Mouse (Mus musculus): ENCODE results near the gene Ugt3a2. TPM values are rescaled to one million over a fixed set of nuclear protein-coding genes. Genes with fewer than 3 reads are reported as not detected.

The Ugt3a2 gene
- polyA plus RNA-seq (2012; ENCODE audit: insufficient read depth, insufficient read length, low replicate concordance, missing spikeins): not detected in 2 replicates

- TF ChIP-seq CTCF (IDR thresholded peaks at IDR 0.05; ENCODE audit: insufficient read depth, low read depth, low read length) (no peak), POLR2A (IDR thresholded peaks at IDR 0.05; ENCODE audit: insufficient read depth, low read depth, low read length) (no peak)
Observed at GRCm38 (mm10) chr15:9335341-9335740, at the start of gene Ugt3a2. TSS of gene Ugt3a2 (plus strand) at chr15:9335550.

DNA sequence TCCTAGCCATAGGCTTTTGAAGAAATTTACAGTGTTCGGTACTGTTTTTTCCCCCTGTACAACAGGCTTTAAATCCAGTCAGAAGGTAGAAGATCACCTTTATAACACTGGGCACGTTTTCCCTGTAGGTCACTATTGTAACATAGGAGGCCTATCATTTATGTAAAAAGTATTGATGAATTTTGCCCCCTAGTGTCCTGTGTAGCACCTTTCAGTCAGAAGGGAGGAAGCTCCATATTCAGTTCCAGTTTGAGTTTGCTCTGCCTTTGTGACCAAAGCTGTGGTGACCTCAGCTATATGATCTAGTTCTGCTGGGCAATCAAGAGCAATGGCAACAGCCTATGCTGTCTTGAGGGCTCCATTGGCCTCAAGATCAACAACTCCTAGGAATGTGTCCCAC, 45.7 kb upstream of the Ugt3a2 start:
- no peaks in the 10 kb centered on the region for H3K4me1 ChIP-seq (ENCODE audit: control insufficient read depth, insufficient read depth, low read length)
- H3K4me3 ChIP-seq (ENCODE audit: insufficient read depth, low read depth, low read length): no peak overlapping the region
- 65% methylated on average over 2 of the region's 2 CpGs for WGBS
- no peak overlapping the region for H3K27ac ChIP-seq (ENCODE audit: insufficient read depth, low read depth, low read length)
- TF ChIP-seq CTCF (IDR thresholded peaks at IDR 0.05; ENCODE audit: insufficient read depth, low read depth, low read length) (no peak), POLR2A (IDR thresholded peaks at IDR 0.05; ENCODE audit: insufficient read depth, low read depth, low read length) (no peak)

More at GRCm38 (mm10) chr15:9335341-9335740, at the start of gene Ugt3a2:
- H3K4me3 ChIP-seq (ENCODE audit: insufficient read depth, low read depth, low read length): no peak within 1 kb of the TSS
- H3K4me1 ChIP-seq (ENCODE audit: control insufficient read depth, insufficient read depth, low read length): no peaks in the 10 kb centered on the region
- WGBS: 86% methylated on average over 4 of the region's 4 CpGs
- H3K27ac ChIP-seq (ENCODE audit: insufficient read depth, low read depth, low read length): no peak within 1 kb of the TSS

GRCm38 (mm10) chr15:9305978-9306692, 29.2 kb upstream of the Ugt3a2 start:
- Histone ChIP-seq H3K4me3 (ENCODE audit: insufficient read depth, low read depth, low read length) (no peak overlapping the region), H3K4me1 (ENCODE audit: control insufficient read depth, insufficient read depth, low read length) (no peaks in the 10 kb centered on the region), H3K27ac (ENCODE audit: insufficient read depth, low read depth, low read length) (no peak overlapping the region)
- TF ChIP-seq POLR2A (IDR thresholded peaks at IDR 0.05; ENCODE audit: insufficient read depth, low read depth, low read length) (no peak), CTCF (IDR thresholded peaks at IDR 0.05; ENCODE audit: insufficient read depth, low read depth, low read length) (no peak)
- WGBS: 82% methylated on average over 8 of the region's 8 CpGs

- Histone ChIP-seq H3K4me3 (ENCODE audit: insufficient read depth, low read depth, low read length) (no peak overlapping the region), H3K27ac (ENCODE audit: insufficient read depth, low read depth, low read length) (no peak overlapping the region), H3K4me1 (ENCODE audit: control insufficient read depth, insufficient read depth, low read length) (no peaks in the 10 kb centered on the region)
- 55% methylated on average over 2 of the region's 2 CpGs for WGBS
- TF ChIP-seq POLR2A (IDR thresholded peaks at IDR 0.05; ENCODE audit: insufficient read depth, low read depth, low read length) (no peak), CTCF (IDR thresholded peaks at IDR 0.05; ENCODE audit: insufficient read depth, low read depth, low read length) (no peak)
Observed at GRCm38 (mm10) chr15:9334596-9334995, 754 bp upstream of the Ugt3a2 start.

GRCm38 (mm10) chr15:9336616-9337015, 1.3 kb downstream of the Ugt3a2 start:
- no peak overlapping the region for H3K4me3 ChIP-seq (ENCODE audit: insufficient read depth, low read depth, low read length)
- 95% methylated on average over 3 of the region's 3 CpGs for WGBS
- no peaks in the 10 kb centered on the region for H3K4me1 ChIP-seq (ENCODE audit: control insufficient read depth, insufficient read depth, low read length)
- H3K27ac ChIP-seq (ENCODE audit: insufficient read depth, low read depth, low read length): no peak overlapping the region
- no peak for TF ChIP-seq CTCF (IDR thresholded peaks at IDR 0.05; ENCODE audit: insufficient read depth, low read depth, low read length)
- no peak for TF ChIP-seq POLR2A (IDR thresholded peaks at IDR 0.05; ENCODE audit: insufficient read depth, low read depth, low read length)

- no peak overlapping the region for H3K27ac ChIP-seq (ENCODE audit: insufficient read depth, low read depth, low read length)
- H3K4me1 ChIP-seq (ENCODE audit: control insufficient read depth, insufficient read depth, low read length): no peaks in the 10 kb centered on the region
- TF ChIP-seq CTCF (IDR thresholded peaks at IDR 0.05; ENCODE audit: insufficient read depth, low read depth, low read length) (no peak), POLR2A (IDR thresholded peaks at IDR 0.05; ENCODE audit: insufficient read depth, low read depth, low read length) (no peak)
- WGBS: 44% methylated on average over 3 of the region's 3 CpGs
- H3K4me3 ChIP-seq (ENCODE audit: insufficient read depth, low read depth, low read length): no peak overlapping the region
Observed at GRCm38 (mm10) chr15:9337021-9337420, 1.7 kb downstream of the Ugt3a2 start.

DNA sequence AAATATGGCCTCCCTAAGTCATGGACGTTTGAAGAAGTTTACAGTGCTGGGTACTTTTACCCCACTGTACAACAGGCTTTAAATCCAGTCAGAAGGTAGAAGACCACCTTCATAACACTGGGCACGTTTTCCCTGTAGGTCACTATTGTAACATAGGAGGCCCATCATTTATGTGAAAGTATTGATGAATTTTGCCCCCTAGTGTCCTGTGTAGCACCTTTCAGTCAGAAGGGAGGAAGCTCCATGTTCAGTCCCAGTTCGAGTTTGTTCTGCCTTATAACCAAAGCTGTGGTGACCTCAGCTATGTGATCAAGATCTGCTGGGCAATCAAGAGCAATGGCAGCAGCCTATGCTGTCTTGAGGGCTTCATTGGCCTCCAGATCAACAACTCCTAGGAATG, 13.4 kb downstream of the Ugt3a2 start:
- Histone ChIP-seq H3K4me1 (ENCODE audit: control insufficient read depth, insufficient read depth, low read length) (no peaks in the 10 kb centered on the region), H3K27ac (ENCODE audit: insufficient read depth, low read depth, low read length) (no peak overlapping the region), H3K4me3 (ENCODE audit: insufficient read depth, low read depth, low read length) (no peak overlapping the region)
- TF ChIP-seq CTCF (IDR thresholded peaks at IDR 0.05; ENCODE audit: insufficient read depth, low read depth, low read length) (no peak), POLR2A (IDR thresholded peaks at IDR 0.05; ENCODE audit: insufficient read depth, low read depth, low read length) (no peak)
- WGBS: 62% methylated on average over 3 of the region's 3 CpGs

DNA sequence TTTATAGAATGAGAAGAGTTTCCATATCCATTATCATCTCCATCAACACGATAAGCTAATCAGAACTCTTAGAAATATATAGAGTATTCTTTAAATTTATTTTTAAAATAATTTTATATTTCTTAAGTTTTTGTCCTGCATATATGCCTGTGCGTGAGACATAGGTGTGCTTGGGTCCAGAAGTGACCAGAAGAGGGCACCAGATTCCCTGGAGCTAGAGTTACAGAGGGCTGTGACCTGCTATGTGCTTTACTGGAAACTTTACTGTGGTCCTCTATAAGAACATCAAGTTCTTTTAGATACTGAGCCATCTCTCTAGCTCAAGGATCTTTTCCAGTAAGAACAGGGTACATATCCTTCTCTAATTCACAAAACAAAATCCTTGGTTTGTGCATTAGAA, 27.5 kb downstream of the Ugt3a2 start:
- no peaks in the 10 kb centered on the region for H3K4me1 ChIP-seq (ENCODE audit: control insufficient read depth, insufficient read depth, low read length)
- no peak overlapping the region for H3K27ac ChIP-seq (ENCODE audit: insufficient read depth, low read depth, low read length)
- TF ChIP-seq CTCF (IDR thresholded peaks at IDR 0.05; ENCODE audit: insufficient read depth, low read depth, low read length) (no peak), POLR2A (IDR thresholded peaks at IDR 0.05; ENCODE audit: insufficient read depth, low read depth, low read length) (no peak)
- 65% methylated on average over 2 of the region's 2 CpGs for WGBS
- H3K4me3 ChIP-seq (ENCODE audit: insufficient read depth, low read depth, low read length): no peak overlapping the region

- H3K27ac ChIP-seq (ENCODE audit: insufficient read depth, low read depth, low read length): no peak overlapping the region
- WGBS: 87% methylated on average over 3 of the region's 3 CpGs
- TF ChIP-seq POLR2A (IDR thresholded peaks at IDR 0.05; ENCODE audit: insufficient read depth, low read depth, low read length) (no peak), CTCF (IDR thresholded peaks at IDR 0.05; ENCODE audit: insufficient read depth, low read depth, low read length) (no peak)
- H3K4me3 ChIP-seq (ENCODE audit: insufficient read depth, low read depth, low read length): no peak overlapping the region
- no peaks in the 10 kb centered on the region for H3K4me1 ChIP-seq (ENCODE audit: control insufficient read depth, insufficient read depth, low read length)
Observed at GRCm38 (mm10) chr15:9368774-9369173, 33.4 kb downstream of the Ugt3a2 start.
